Mouse (Mus musculus): ENCODE measurements at regions not wholly inside any gene's neighbourhood (a gene's known extent, or its start where the extent isn't known, plus 50 kb on each side); places are given as distances from the start of the nearest gene placed in this dataset.
A peak's percentile ranks its signal among the peaks of the same experiment; 100 is the strongest.

- no peak for DNase-seq (ENCODE audit: low read depth, low spot score)
These were observed 330.1 kb upstream of the Camk1g start for GRCm38 (mm10) chr1:193700217-193700616.

GRCm38 (mm10) chr1:193698603-193699266 lies 328.6 kb upstream of the Camk1g start:
- DNase-seq (ENCODE audit: low read depth, low spot score) = peak; percentile 78

- DNase-seq (ENCODE audit: low read depth, low spot score) = no peak
These were observed 327.8 kb upstream of the Camk1g start for GRCm38 (mm10) chr1:193697857-193698256.

GRCm38 (mm10) chr1:193697001-193697400 lies 326.9 kb upstream of the Camk1g start:
- DNase-seq (ENCODE audit: low read depth, low spot score) = no peak

GRCm38 (mm10) chr1:193692991-193693390 lies 322.9 kb upstream of the Camk1g start:
- no peak for DNase-seq (ENCODE audit: low read depth, low spot score)

- no peak for DNase-seq (ENCODE audit: low read depth, low spot score)
These were observed 319.5 kb upstream of the Camk1g start for GRCm38 (mm10) chr1:193689601-193690000.

GRCm38 (mm10) chr1:193682917-193683316 lies 312.8 kb upstream of the Camk1g start:
- DNase-seq (ENCODE audit: low read depth, low spot score) = no peak

- no peak for DNase-seq (ENCODE audit: low read depth, low spot score)
These were observed 308.4 kb upstream of the Camk1g start for GRCm38 (mm10) chr1:193678448-193678847.

GRCm38 (mm10) chr1:193673236-193673830 lies 303.2 kb upstream of the Camk1g start:
- peak; percentile 51 for DNase-seq (ENCODE audit: low read depth, low spot score)

GRCm38 (mm10) chr1:193672681-193673080 lies 302.6 kb upstream of the Camk1g start:
- DNase-seq (ENCODE audit: low read depth, low spot score) = no peak

- DNase-seq (ENCODE audit: low read depth, low spot score) = no peak
These were observed 301.7 kb upstream of the Camk1g start for GRCm38 (mm10) chr1:193671816-193672254.

GRCm38 (mm10) chr1:193671046-193671445 lies 300.9 kb upstream of the Camk1g start:
- no peak for DNase-seq (ENCODE audit: low read depth, low spot score)

- no peak for DNase-seq (ENCODE audit: low read depth, low spot score)
These were observed 299.9 kb upstream of the Camk1g start for GRCm38 (mm10) chr1:193670008-193670407.

- DNase-seq (ENCODE audit: low read depth, low spot score) = no peak
These were observed 298.7 kb upstream of the Camk1g start for GRCm38 (mm10) chr1:193668841-193669240.

GRCm38 (mm10) chr1:193665854-193666253 lies 295.8 kb upstream of the Camk1g start:
- no peak for DNase-seq (ENCODE audit: low read depth, low spot score)

- no peak for DNase-seq (ENCODE audit: low read depth, low spot score)
These were observed 294.5 kb upstream of the Camk1g start for GRCm38 (mm10) chr1:193664569-193664968.

- DNase-seq (ENCODE audit: low read depth, low spot score) = no peak
These were observed 293.5 kb upstream of the Camk1g start for GRCm38 (mm10) chr1:193663587-193663986.

GRCm38 (mm10) chr1:193662166-193662890 lies 292.2 kb upstream of the Camk1g start:
- DNase-seq (ENCODE audit: low read depth, low spot score) = no peak

GRCm38 (mm10) chr1:193661377-193661776 lies 291.3 kb upstream of the Camk1g start:
- no peak for DNase-seq (ENCODE audit: low read depth, low spot score)

GRCm38 (mm10) chr1:193655076-193655677 lies 285.1 kb upstream of the Camk1g start:
- DNase-seq (ENCODE audit: low read depth, low spot score) = no peak

GRCm38 (mm10) chr1:193650275-193650674 lies 280.2 kb upstream of the Camk1g start:
- peak; percentile 9 for DNase-seq (ENCODE audit: low read depth, low spot score)

- no peak for DNase-seq (ENCODE audit: low read depth, low spot score)
These were observed 279.3 kb upstream of the Camk1g start for GRCm38 (mm10) chr1:193649400-193649799.
